Mouse (Mus musculus) forebrain, embryonic 15.5 days (tissue): ENCODE results near the gene Smco2. TPM values are rescaled to one million over a fixed set of nuclear protein-coding genes. Genes with fewer than 3 reads are reported as not detected.

Source experiments
- ATAC-seq: fragments of 200-750 bp; cut with Nextera tagmentation; replicated peaks from 2 replicates; pipeline ENCODE4 v1.8.0; 2017; ENCODE audit warnings: mild to moderate bottlenecking, moderate TSS enrichment, moderate library complexity
- H3K27ac ChIP-seq: fragments of 300-500 bp; sonication (generic); replicated peaks from 2 replicates; pipeline ENCODE4 v1.5.1; 2015; ENCODE audit warnings: mild to moderate bottlenecking, inconsistent platforms
- H3K27me3 ChIP-seq: fragments of 300-500 bp; sonication (generic); 2 replicates; pipeline ENCODE4 v1.6.1; 2015; ENCODE audit warnings: inconsistent platforms
- H3K36me3 ChIP-seq: fragments of 300-500 bp; sonication (generic); 2 replicates; pipeline ENCODE4 v1.6.1; 2015; ENCODE audit warnings: mild to moderate bottlenecking, inconsistent platforms
- H3K4me1 ChIP-seq: fragments of 300-500 bp; sonication (generic); 2 replicates; pipeline ENCODE4 v1.6.1; 2015; ENCODE audit warnings: inconsistent platforms
- H3K4me2 ChIP-seq: fragments of 300-500 bp; sonication (generic); replicated peaks from 2 replicates; pipeline ENCODE4 v1.6.1; 2015; ENCODE audit warnings: mild to moderate bottlenecking, inconsistent platforms
- H3K4me3 ChIP-seq: fragments of 300-500 bp; sonication (generic); 2 replicates; pipeline ENCODE4 v1.5.1; 2015; ENCODE audit warnings: mild to moderate bottlenecking, inconsistent platforms
- H3K9ac ChIP-seq: fragments of 300-500 bp; sonication (generic); replicated peaks from 2 replicates; pipeline ENCODE4 v1.6.1; 2015; ENCODE audit warnings: mild to moderate bottlenecking, inconsistent platforms
- H3K9me3 ChIP-seq: fragments of 300-500 bp; sonication (generic); 2 replicates; pipeline ENCODE4 v1.6.1; 2016; ENCODE audit warnings: inconsistent platforms
- WGBS: fragments of 180-500 bp; shearing (Covaris S2); methylation state at CpG from one replicate; pipeline ENCODE4 v1.1.7; 2015; ENCODE audit warnings: mixed read lengths; 5-methylcytosine and 5-hydroxymethylcytosine counted together
- polyA plus RNA-seq: library from polyadenylated mRNA; unstranded; fragments of >200 nt; fragmentation: Nextera tagmentation; extraction: Ambion mirVana; gene quantifications from 2 replicates; pipeline ENCODE4 v1.2.1, GENCODE M21; 2015

The Smco2 gene
- polyA plus RNA-seq, result not detected in 2 replicates

GRCm38 (mm10) chr6:146850050-146850449, at the start of gene Smco2:
Smco2 (plus strand) TSS chr6:146850104.
- H3K4me2 ChIP-seq, result no peak within 1 kb of the TSS
- ATAC-seq, result no peak

GRCm38 (mm10) chr6:146809991-146810390, 39.9 kb upstream of the Smco2 start:
- Histone ChIP-seq H3K27me3 (no peaks in the 10 kb centered on the region), H3K4me3 (no peak overlapping the region), H3K36me3 (no peaks in the 10 kb centered on the region), H3K9me3 (no peaks in the 10 kb centered on the region), H3K4me1 (no peaks in the 10 kb centered on the region), H3K27ac (no peak overlapping the region), H3K9ac (no peak overlapping the region), H3K4me2 (no peak overlapping the region)
- ATAC-seq, result no peak
- 90% methylated on average over 6 of the region's 6 CpGs for WGBS

More at GRCm38 (mm10) chr6:146850050-146850449, at the start of gene Smco2:
- Histone ChIP-seq H3K4me3 (no peak within 1 kb of the TSS), H3K27me3 (no peaks in the 10 kb centered on the region), H3K4me1 (no peaks in the 10 kb centered on the region; the same call in 1 of the 2 replicates), H3K27ac (no peak within 1 kb of the TSS), H3K9ac (no peak within 1 kb of the TSS), H3K9me3 (no peaks in the 10 kb centered on the region), H3K36me3 (no peaks in the 10 kb centered on the region)
- 83% methylated on average over 4 of the region's 4 CpGs for WGBS

- no peak overlapping the region for H3K27ac ChIP-seq
- H3K36me3 ChIP-seq, result no peaks in the 10 kb centered on the region
- no peaks in the 10 kb centered on the region for H3K4me1 ChIP-seq
- H3K27me3 ChIP-seq, result no peaks in the 10 kb centered on the region
- WGBS, result 92% methylated on average over 5 of the region's 5 CpGs
- ATAC-seq, result no peak
- no peaks in the 10 kb centered on the region for H3K9me3 ChIP-seq
- no peak overlapping the region for H3K9ac ChIP-seq
- H3K4me3 ChIP-seq, result no peak overlapping the region
- no peak overlapping the region for H3K4me2 ChIP-seq
These were observed 36.9 kb upstream of the Smco2 start for GRCm38 (mm10) chr6:146813007-146813406.

DNA sequence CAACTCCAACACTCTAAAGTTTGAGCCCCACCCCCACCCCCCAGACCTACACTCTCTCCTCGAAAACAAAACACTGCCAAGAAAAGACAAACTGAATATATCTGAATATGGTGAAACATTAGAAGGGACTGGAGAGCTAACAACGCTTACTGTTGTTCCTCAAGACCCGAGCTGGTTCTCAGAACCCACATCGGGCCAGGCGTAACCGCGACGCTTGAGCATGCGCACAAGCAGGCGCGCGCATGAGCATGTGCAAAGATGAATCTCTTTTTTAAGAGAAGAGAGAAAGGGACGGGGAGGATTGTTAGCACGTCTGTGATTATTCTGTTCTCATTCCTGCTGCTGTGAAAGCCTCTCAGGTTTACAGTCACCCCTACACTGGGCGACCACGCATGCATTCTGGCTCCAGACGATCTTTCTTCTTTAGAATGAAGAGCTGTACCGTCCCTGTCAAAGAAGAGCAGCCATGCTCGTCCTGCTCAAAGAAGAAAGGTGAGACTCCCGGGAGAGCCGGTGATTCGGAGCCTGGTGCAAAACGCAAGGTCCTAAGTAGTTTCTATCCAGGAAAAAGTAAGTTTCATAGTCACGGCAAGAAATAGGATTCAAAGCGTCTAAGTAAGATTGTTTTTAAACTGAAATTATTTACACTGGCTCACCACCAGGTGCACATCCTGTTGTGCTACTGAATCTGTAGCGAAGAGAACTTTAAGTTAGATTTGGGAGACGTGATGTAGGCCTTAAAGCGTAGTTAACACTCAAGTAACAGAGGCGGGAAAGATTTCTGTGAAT, 29.5 kb upstream of the Smco2 start:
- Histone ChIP-seq H3K9me3 (no peaks in the 10 kb centered on the region), H3K36me3 (no peaks in the 10 kb centered on the region), H3K4me1 (0 out of 2 replicates have a peak, but pooled peaks cover 2% of the 10 kb centered on the region), H3K27me3 (no peaks in the 10 kb centered on the region), H3K9ac (no peak overlapping the region), H3K27ac (no peak overlapping the region), H3K4me2 (no peak overlapping the region), H3K4me3 (no peak overlapping the region)
- no peak for ATAC-seq
- 85% methylated on average over 29 of the region's 29 CpGs for WGBS

DNA sequence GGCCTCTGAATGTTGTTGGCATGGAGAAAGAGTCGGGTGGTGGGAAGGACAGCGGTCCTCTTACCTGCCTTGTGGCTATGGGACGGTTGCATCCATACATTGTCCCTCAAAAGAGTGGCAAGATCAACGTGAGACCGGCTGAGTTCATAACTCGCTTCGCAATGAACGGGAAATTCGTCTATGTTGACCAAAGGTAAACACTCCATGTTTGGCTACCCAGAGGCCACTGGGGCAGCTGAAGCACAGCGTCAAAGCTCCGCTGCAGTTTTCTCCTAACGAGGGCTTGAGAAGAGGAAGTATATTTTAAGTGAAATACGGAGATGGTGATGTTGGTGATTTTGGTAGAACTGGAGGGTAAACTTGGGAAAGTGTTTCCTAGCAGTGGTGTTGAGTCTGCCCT, 27.9 kb upstream of the Smco2 start:
- H3K27me3 ChIP-seq, result no peaks in the 10 kb centered on the region
- H3K36me3 ChIP-seq, result no peaks in the 10 kb centered on the region
- H3K9ac ChIP-seq, result no peak overlapping the region
- H3K4me2 ChIP-seq, result no peak overlapping the region
- H3K9me3 ChIP-seq, result no peaks in the 10 kb centered on the region
- H3K27ac ChIP-seq, result no peak overlapping the region
- no peak overlapping the region for H3K4me3 ChIP-seq
- ATAC-seq, result no peak
- 0 out of 2 replicates have a peak, but pooled peaks cover 2% of the 10 kb centered on the region for H3K4me1 ChIP-seq
- WGBS, result 93% methylated on average over 13 of the region's 13 CpGs

DNA sequence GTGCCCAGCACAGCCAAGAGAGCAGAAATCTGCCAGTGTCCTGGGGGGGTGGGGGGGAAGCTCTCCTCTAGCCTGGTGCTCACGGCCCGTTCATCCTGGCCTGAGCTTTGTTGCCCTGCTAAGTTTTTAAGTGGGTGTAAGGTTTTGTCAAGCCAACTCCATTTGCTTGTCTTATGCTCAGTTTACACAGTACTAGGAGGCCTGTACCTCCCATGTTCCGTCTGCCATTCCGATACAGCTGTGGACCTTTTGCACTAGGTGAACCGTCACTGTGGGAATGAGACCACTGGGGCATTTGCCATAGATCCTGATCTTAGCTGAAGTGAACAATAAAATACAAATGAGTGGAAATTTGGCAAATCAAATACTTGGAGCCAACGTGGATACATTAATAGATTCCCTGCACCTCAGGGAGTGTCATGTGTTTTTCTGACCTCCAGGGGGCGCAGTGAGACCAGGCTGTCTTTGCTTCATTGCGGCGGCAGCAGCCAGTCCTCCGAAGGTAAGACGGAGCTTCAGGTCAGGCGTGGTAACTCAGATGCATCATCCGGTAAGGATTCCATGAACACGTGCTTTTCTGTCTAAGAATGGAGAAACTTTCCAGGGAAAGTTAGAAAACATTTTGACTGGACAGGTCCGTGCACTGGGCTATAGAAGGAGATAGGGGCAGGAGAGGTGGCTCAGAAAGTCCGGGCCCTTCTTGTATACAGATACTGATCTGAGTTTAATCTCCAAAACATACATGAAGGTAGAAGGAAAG, 25.0 kb upstream of the Smco2 start:
- H3K4me1 ChIP-seq, result 0 out of 2 replicates have a peak, but pooled peaks cover 2% of the 10 kb centered on the region
- H3K36me3 ChIP-seq, result no peaks in the 10 kb centered on the region
- H3K27ac ChIP-seq, result no peak overlapping the region
- no peak overlapping the region for H3K4me3 ChIP-seq
- no peak overlapping the region for H3K9ac ChIP-seq
- 0 out of 2 replicates have a peak overlapping the region, but pooled peaks have one; percentile 6 for H3K4me2 ChIP-seq
- no peaks in the 10 kb centered on the region for H3K27me3 ChIP-seq
- WGBS, result 40% methylated on average over 16 of the region's 16 CpGs
- peak; percentile 67 for ATAC-seq
- H3K9me3 ChIP-seq, result no peaks in the 10 kb centered on the region

GRCm38 (mm10) chr6:146825487-146825773, 24.5 kb upstream of the Smco2 start:
- Histone ChIP-seq H3K9ac (no peak overlapping the region), H3K27ac (no peak overlapping the region), H3K4me3 (no peak overlapping the region), H3K4me2 (no peak overlapping the region), H3K9me3 (no peaks in the 10 kb centered on the region), H3K27me3 (no peaks in the 10 kb centered on the region), H3K36me3 (no peaks in the 10 kb centered on the region), H3K4me1 (0 out of 2 replicates have a peak, but pooled peaks cover 2% of the 10 kb centered on the region)
- 74% methylated on average over 1 of the region's 1 CpGs for WGBS
- peak; percentile 51; the same call in 1 of the 2 replicates for ATAC-seq

- no peak overlapping the region for H3K27ac ChIP-seq
- no peak overlapping the region for H3K4me3 ChIP-seq
- WGBS, result 91% methylated on average over 12 of the region's 12 CpGs
- H3K36me3 ChIP-seq, result no peaks in the 10 kb centered on the region
- no peaks in the 10 kb centered on the region for H3K27me3 ChIP-seq
- ATAC-seq, result no peak
- no peaks in the 10 kb centered on the region for H3K9me3 ChIP-seq
- H3K9ac ChIP-seq, result no peak overlapping the region
- H3K4me1 ChIP-seq, result no peaks in the 10 kb centered on the region
- no peak overlapping the region for H3K4me2 ChIP-seq
These were observed 18.6 kb upstream of the Smco2 start for GRCm38 (mm10) chr6:146831320-146831719.

GRCm38 (mm10) chr6:146833485-146834314, 16.2 kb upstream of the Smco2 start:
- WGBS, result 73% methylated on average over 6 of the region's 6 CpGs
- Histone ChIP-seq H3K36me3 (no peaks in the 10 kb centered on the region), H3K27ac (no peak overlapping the region)

GRCm38 (mm10) chr6:146834342-146834741, 15.6 kb upstream of the Smco2 start:
- Histone ChIP-seq H3K27me3 (no peaks in the 10 kb centered on the region), H3K9me3 (no peaks in the 10 kb centered on the region), H3K4me3 (no peak overlapping the region), H3K4me1 (no peaks in the 10 kb centered on the region), H3K36me3 (no peaks in the 10 kb centered on the region), H3K4me2 (no peak overlapping the region), H3K9ac (no peak overlapping the region), H3K27ac (no peak overlapping the region)
- 83% methylated on average over 3 of the region's 3 CpGs for WGBS
- 0 out of 2 replicates have a peak, but pooled peaks have one; percentile 4 for ATAC-seq

More at GRCm38 (mm10) chr6:146833485-146834314, 16.2 kb upstream of the Smco2 start:
- Histone ChIP-seq H3K4me2 (no peak overlapping the region), H3K4me3 (no peak overlapping the region), H3K4me1 (no peaks in the 10 kb centered on the region), H3K9ac (no peak overlapping the region), H3K9me3 (no peaks in the 10 kb centered on the region), H3K27me3 (no peaks in the 10 kb centered on the region)
- ATAC-seq, result peak; percentile 79

GRCm38 (mm10) chr6:146835784-146836183, 14.1 kb upstream of the Smco2 start:
- Histone ChIP-seq H3K4me1 (no peaks in the 10 kb centered on the region), H3K36me3 (no peaks in the 10 kb centered on the region), H3K9me3 (no peaks in the 10 kb centered on the region), H3K4me3 (no peak overlapping the region), H3K27ac (no peak overlapping the region), H3K27me3 (no peaks in the 10 kb centered on the region), H3K9ac (no peak overlapping the region), H3K4me2 (no peak overlapping the region)
- 51% methylated on average over 4 of the region's 4 CpGs for WGBS
- ATAC-seq, result no peak

DNA sequence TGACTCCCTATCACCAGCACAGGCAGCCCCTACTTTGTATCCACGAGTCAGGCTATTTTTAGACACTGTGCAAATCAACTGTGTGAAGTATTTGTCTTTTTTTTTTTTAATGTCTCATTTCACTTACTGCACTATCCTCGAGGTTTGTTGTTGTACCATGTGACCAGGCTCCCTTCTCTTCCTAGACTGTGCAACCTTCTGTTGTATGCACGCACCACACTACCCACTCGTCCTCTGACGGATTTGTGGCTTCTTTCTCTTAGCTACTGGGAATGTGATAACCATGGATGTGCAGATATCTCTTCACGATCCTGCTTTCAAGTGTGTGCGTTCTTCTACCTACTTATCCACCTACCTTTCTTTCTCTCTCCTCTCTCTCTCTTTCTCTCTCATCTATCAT, 12.6 kb upstream of the Smco2 start:
- Histone ChIP-seq H3K27me3 (no peaks in the 10 kb centered on the region), H3K27ac (no peak overlapping the region), H3K9ac (no peak overlapping the region), H3K4me1 (no peaks in the 10 kb centered on the region), H3K4me2 (no peak overlapping the region), H3K36me3 (no peaks in the 10 kb centered on the region), H3K9me3 (no peaks in the 10 kb centered on the region), H3K4me3 (no peak overlapping the region)
- no peak for ATAC-seq
- WGBS, result 74% methylated on average over 7 of the region's 7 CpGs
